Mouse (Mus musculus) urinary bladder, postnatal 25 days (tissue): Measurements from ENCODE around the gene Itga8.

Experiments used
- DNase-seq: peaks from one replicate; pipeline ENCODE4 v3.0.0; 2022; ENCODE audit warnings: low spot score

The Itga8 gene

DNA sequence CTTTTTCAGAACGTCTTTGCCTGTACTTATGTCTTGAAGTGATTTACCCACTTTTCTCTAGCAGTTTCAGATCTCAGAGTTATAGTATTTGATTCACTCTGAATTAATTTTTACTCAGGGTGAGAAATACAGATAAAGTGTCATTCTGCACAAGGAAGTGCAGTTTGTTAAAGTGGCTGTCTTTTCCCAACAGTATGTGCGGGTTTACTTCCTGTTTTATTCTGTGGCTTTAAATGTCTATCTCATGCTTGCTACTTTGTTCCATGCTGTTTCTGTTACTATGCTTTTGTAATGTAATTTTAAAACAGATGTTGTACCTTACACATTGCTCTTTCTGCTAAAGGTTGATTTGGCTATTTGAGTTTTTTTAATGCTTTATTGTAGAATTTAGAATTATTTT lies 216.2 kb downstream of the Itga8 start:
- DNase-seq = no peak

DNA sequence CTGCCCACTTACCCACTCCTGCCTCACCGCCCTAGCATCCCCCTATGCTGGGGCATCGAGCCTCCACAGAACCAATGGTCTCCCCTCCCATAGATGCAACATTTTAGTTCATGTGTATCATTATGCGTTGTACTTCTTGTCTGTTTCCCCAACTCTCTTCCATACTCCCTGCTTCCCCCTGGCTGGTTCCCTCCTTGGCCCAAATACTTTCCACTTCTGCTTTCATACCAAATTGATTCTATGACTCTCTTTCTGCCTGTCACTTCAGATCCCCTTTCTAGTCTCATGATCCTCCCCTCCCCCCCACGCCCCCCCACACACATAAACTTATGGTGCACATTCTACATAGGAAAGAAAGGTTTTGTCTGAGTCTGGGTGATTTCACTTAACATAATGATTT lies 217.4 kb downstream of the Itga8 start:
- DNase-seq = no peak

DNA sequence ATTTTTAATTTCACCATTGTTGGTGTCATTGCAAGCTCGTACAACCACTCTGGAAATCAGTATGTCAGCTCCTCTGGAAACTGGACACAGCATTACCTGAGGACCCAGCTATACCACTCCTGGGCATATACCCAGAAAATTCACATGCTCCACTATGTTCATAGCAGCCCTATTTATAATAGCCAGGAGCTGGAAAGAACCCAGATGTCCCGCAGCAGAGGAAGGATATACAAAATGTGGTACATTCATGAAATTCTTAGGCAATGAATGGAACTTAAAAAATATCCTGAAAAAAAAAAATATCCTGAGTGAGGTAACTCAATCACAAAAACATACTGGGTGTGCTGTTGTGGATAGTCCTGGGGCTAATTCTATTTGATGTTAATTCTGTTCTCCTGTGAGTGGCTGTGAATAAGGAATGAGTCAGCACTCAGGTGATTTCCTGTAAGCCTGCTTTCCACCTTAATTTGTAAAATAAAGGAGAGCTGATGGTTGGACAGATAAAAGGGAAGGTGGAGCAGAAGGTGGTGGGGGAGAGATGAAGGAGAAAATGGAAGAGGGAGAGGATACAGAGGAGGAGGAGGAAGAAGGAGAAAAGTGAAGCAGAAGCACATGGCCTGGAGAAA lies 224.3 kb downstream of the Itga8 start:
- no peak for DNase-seq

DNA sequence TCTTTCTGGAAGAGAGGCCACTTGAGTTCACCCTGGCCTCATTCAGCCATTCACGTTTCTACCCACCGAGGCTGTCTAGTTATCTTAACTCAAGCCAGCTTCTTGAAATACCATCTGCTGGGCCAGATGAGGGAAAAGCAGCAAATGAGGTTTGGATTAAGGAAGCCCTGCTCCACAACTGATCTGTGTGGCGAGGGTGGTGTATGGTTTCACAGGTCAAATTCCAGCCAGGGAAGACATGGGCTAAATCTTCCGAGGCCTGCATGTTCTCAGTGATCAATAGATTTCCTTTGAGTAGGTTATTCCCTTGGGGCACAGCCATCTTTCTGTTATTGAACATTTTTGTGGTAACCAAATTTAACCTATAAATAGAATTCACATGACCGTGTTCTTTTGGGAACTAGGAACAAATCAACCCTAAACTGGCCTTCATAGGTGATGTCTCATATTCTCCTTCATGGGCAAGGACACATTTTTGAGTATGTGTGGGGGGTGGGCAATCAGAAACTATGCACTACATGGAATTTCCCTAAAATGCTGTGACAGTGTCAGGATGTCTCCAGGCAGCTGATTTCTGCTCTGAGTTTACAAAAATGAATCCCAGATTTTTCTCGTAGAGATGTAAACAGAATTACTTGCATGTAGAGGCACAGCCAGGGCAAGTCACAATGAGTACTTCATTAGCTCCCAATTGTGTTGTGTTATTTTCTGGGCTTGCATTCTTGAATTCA lies 235.9 kb downstream of the Itga8 start:
- DNase-seq = no peak

DNA sequence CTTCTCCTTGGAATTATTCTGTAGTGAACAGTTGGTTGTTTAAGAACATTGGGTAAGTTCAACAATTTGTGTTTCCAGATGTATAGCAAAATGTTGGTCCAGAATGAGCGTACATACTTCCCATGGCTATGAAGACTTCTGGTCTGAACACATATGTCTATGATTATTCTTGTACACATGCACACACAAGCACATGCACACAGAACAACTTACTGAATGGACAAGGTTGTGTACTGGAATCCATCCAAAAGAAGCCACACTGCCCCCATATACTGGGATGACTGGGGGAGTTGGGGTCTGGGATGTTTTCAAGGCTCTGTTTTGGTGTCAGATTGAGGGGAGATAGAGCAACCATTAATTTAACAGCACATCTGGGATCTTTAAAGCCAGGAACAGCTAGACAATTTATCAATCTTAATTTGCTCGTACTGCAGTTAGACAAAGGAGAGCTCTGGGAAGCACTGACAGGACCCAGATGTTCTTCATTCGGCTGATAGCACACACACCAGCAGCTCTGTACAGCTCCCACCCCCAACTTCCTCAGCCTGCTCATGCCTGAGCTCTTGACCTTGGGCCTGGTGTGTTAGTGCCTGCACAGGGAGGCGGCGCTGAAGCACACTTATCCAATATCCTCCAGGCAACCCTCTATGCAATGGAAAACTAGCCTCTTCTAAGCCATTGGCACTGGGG lies 241.5 kb downstream of the Itga8 start:
- DNase-seq = no peak
